Mouse (Mus musculus): ENCODE data around the gene Gjb4. TPM values are rescaled to one million over a fixed set of nuclear protein-coding genes. Genes with fewer than 3 reads are reported as not detected.

The Gjb4 gene
- total RNA-seq, 4 experiments from 2014 or later: not detected

DNA sequence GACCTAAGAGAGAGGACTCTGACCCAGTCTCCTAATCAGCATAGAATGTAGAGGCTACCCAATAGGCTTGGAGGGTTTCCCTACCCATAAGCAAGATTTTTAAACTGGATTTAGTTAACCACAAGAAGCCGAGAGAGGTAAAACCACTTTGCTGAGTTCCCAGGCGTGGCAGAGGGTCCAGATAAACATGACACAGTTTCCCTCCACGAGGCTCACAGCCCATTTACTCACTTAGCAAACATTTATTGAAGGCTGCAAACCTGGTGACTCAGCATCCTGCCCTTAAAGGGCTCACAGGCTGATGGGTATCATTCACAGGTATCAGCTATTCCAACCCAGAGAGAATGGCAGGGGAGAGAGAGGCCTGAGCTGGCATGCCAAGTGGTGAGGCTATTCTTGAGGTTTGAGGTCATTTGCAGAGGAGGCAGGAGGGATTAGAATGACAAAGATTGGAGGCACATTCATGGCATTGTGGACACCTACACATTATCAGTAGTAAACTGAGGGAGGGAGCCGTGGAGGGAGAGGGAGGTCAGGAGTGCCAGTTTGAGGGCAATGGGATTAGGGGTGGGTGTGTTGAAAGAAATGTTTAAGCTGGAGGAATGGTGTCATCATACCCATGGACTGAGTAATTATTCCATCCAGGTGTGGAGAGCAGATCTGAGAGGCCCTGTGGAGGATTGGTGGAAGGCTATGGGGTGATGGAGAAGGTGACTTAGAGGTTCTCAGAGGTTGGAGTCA, 4.2 kb downstream of the Gjb4 start:
- DNase-seq (ENCODE audit: low spot score in 2 of 2): no peak

DNA sequence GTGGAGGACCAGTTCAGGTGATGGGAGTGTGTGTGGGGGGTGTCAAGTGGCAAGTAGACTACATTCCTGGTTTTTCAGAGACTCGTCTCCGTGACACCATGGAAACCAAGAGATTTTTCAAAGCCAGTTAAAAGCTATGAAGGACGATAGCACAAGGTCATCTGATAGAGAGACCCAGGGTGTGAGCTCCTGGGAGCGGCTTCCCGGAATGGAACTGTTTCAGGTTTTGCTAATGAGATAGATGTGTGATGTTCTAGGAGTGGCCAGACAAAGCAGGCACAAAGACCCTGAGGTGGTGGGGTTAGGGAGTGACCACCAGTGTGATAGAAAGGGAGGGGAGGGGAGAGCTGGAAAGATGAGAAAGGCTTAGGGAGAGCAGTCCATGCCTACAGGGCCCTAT, 8.9 kb downstream of the Gjb4 start:
- DNase-seq (ENCODE audit: low spot score in 2 of 2): no peak

DNA sequence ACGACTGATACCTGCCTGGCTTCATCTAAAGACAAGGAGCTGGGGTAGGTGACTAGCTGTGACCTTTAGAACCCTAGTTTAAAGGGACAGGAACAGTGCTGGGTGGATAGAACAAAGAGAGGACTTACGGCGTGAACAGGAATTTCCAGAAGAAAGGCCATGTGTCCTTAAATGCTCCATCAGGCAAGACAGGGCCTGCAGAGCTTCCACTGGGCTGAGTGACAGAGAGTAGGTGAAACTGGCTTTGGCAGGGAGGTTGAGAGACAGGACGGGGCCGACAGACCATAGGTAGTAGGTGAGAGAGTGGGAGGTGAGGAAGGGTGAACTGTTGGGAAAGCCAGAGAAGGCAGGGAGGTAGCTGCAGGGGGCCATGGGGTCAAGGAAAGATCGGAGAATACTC, 12.5 kb downstream of the Gjb4 start:
- no peak for DNase-seq (ENCODE audit: low spot score in 2 of 2)

DNA sequence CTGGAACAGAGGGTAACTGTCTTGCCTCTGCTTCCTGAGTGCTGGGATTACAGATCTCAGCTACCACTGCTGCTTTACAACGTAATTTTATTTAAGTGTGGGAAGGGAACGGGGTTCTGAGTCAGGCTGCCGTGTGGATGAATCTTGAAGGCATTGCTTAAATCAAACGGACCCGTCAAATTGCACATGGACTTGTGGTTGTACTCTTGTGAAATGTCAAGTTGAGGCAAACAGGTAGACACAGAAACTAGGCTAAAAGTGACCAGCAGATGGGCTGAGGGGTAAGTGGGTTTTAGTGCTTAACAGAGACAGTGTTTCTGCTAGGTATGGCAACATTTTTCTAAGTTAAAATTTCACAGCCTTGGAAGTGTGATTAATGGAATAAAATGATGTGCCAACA, 16.2 kb downstream of the Gjb4 start:
- no peak for DNase-seq (ENCODE audit: low spot score in 2 of 2)

DNA sequence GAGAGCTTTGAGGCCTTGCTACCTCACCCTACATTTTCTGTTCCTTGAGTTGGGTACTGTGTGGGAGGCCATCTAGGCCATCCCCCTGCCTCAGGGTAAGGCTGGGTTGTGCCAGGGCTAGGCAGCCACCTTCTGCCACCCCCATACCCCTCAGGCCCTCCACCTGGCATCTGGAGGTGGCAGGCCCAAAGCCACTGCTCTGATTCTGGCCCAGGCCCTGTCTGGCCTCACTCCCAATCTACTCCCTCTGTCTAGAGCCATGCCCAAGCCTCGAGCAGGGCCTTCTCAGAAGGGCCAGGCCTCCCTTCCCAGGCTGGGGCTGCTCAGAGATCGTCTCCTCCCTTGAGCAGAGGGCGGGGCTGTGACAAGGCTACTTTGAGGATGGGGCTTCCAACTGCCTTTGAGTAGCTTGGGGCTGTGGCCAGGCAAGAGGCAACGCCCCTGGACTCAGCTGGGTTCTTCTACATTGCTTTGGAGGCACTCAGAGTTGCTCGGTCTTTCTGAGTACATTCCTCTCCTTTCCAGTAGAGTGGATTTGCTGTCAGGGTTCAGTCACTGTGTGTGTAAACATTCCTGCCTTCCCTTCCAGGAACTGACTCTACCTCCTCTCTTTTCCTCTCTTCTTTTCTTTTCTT, 18.9 kb downstream of the Gjb4 start:
- DNase-seq (ENCODE audit: low spot score in 2 of 2): no peak

DNA sequence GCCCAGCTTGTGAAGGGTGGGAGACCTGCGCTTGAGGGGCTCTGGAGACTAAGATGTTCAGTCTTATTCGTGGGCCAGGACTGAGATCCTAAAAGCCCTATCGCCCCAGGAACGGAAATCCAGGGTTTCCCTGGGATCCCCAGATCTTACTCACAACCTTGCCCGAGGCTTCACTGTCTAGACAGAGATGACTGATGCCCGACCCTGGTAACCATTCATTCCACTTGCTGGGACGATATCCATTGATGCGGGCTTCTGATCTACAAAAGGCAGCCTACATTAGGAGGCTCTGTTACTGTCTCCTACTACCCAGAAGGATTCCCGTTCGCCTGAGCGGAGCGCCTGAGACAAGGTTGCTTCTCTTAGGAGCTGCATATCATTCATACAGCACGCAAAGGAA, 22.7 kb downstream of the Gjb4 start:
- no peak for DNase-seq (ENCODE audit: low spot score in 2 of 2)

DNA sequence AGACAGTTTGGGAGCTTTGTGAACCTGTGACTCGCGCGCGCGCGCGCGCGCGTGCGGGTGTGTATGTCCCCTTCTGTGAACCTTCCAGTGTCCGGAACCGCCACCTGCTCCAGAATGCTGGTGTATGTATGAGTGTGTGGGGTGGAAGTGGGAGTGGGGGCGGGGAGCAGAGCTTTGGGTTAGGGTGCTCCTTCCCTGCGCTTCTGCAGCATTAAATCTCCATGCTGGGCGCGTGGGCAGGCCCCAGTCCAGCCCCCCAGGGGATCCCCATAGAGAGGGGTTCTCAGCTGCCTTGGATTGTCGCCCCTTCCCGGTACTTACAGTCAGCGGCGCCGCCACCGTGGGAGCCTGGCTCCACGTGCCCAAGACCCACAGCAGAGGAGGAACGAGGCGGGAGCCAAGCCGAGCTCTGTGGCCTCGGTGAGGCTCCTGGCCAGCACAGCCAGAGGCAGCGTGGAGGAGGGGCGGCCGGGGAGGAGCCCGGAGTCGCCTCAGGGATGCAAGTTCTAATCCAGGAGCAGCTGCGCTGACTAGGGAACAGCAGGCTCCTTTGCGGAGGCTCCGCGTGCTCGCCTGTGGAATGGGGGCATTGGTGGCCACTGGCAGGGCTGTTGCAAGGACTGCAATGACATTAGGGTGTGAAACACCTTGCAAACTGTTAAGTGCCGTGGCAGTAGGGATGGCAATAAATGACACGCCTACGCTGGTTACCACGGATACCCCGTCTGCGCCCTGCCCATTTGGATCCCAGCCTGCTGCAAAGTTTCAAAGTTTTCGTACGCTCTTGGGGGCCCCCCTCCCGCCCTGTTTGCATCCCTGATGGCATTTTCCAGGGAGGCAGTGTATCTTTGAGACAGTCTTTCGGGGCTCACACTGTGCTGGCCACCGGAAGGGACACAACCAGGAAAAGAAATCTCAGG, 23.4 kb downstream of the Gjb4 start, which contains the start of gene Gjb3:
Gjb3 (minus strand) TSS at position 664 of the 920 bp plus-strand sequence.
- DNase-seq (ENCODE audit: low spot score in 2 of 2): no peak

DNA sequence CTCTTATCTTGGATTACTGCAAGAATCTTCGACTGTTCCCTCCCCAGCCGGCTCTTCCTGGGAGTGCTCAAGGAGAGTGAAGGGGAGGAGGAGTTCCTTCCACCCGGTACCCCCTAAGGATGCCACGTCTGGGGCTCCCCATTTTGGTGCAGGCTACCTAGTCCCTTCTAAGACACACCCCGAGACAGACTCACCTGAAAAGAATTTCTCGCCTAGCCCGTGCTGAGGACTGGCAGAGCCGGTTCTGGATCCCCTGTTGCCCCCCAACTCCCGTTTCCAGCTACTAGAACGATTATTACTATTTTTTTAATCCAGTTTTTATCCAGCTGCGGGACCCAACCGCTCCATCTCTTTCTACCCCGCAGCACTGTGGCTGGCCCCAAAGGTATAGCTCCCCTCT, 24.1 kb downstream of the Gjb4 start:
- DNase-seq (ENCODE audit: low spot score in 2 of 2): no peak

DNA sequence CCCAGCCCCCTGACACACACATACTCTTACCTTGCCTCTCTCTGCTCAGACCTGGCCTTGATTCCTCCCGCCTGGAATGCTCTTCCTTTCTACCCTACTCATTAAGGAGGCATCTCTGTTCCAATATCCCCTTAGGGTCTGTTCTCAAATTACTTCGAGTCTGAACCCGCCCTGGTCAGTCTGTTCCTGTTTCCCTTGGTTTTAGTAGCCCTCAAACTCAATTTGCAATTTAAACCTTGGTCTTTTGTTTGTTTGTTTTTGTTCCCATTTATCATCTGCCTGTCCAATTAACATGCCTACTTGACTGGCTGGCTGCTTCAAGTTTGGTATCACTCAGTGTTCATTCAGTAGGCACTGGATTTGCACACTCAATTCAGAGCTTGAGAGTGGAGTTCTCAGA, 24.8 kb downstream of the Gjb4 start:
- DNase-seq (ENCODE audit: low spot score in 2 of 2): no peak

DNA sequence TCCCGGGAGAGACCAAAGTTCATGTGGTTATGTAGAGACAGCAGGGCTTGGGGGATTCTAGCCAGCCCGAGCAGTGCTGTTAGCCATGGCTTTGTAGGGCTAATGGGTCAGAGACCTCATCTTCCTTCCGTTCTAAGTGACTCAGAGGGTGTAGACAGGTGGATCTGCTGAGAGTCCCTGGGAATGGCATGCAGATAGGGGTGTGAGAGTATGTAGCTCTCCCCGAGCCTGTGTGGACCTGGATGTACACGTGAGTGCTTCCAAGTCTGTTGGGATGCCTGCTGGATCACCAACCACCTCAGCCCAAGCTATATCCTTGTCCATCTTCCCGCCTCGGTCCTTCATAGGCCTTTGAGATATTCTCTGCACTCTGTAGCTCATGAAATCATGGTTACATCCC, 25.5 kb downstream of the Gjb4 start:
- no peak for DNase-seq (ENCODE audit: low spot score in 2 of 2)

DNA sequence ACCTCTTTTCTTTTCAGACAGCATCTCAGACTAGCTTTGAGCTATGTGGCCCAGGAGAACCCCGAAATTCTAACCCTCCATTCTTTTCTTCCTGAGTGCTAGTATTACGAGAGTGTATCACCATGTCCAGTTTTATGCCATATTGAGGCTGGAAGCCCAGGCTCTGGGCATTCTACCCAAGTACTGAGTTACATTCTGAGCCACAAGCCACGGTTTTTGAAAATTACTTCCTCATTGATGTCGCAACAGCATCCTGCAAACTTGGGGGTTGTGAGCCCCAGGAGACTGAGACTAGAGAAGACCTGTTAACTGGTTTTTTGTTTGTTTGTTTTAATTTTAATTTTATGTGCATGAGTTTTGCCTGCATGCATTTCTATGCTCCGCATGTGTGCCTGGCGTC, 26.1 kb downstream of the Gjb4 start:
- no peak for DNase-seq (ENCODE audit: low spot score in 2 of 2)

DNA sequence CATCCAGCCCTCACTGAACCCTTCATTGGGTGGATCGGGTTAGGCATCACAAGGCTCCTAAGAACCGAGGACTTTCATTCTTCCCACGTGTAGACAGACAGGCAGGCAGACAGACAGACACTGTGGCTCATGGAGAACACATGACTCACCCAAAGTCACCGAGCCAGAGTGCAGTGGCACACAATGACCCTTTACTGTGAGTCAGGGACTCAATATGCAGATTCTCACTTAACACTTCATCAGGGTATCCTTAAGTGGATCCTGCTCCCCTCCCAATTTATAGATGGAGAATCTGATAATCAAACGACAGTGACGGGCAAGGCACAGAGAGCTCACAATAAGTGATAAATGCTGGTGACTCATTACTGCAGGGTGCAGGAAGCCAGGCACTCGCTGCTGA, 26.6 kb downstream of the Gjb4 start:
- DNase-seq (ENCODE audit: low spot score in 2 of 2): no peak

DNA sequence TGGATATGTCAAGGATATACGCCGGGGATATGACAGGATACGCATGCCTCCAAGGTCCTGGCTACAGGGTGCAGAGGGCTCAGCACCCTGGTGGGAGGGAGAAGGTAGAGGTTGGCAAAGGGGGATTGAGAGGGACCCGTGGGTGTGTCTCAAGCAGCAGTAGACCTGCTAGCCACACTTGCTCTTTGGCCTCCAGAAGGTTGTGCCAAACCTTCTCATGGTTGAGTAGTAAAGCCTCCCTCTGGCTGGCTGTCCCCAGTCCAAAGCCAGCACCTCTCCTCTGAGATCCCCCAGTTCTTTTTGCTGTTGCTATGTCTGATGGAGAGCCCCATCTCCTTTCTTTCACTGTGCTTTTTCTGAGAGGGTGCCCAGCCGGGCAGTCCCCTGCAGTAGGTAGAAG, 28.6 kb downstream of the Gjb4 start:
- DNase-seq (ENCODE audit: low spot score in 2 of 2): no peak

DNA sequence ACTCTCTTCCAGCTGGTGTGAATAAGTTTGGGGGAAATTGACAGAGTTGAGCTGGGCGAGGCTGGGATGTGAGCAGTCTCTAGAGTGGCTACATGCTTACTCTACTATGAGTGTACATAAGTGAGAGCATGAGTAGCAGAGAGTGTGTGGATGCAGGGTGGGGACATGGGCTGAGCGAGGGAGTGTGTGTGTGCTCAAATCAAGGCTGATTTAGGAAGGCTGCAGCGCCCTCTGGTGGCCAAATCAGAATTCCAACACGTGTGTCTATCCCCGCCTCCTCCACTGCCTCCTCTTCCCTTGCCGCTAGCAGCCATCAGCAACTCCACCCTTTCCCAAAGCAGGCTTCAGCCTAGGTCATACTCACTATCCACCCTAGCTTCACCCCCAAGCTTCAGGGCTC, 29.1 kb downstream of the Gjb4 start:
- peak; percentile 44 to 83 for DNase-seq (ENCODE audit: low spot score in 2 of 2)

DNA sequence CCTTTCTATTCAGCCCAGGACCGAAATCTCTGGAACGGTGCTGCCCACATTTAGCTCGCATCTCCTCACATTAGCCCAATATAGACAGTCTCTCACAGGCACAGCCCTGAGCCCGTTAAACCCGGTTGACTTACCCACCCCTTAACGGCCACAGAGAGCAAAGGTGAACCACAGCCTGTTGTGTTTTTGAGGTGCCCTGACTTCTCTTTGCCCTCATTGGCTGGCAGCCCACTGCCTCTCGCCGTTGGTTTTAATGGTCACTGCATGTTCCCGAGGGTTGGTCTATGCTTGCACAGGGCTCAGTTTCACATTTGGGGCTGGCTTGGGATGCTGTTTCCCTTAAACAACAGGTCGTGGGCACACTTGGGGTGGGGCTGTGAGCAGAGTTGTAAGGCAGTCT, 29.6 kb downstream of the Gjb4 start:
- DNase-seq (ENCODE audit: low spot score in 2 of 2): no peak

DNA sequence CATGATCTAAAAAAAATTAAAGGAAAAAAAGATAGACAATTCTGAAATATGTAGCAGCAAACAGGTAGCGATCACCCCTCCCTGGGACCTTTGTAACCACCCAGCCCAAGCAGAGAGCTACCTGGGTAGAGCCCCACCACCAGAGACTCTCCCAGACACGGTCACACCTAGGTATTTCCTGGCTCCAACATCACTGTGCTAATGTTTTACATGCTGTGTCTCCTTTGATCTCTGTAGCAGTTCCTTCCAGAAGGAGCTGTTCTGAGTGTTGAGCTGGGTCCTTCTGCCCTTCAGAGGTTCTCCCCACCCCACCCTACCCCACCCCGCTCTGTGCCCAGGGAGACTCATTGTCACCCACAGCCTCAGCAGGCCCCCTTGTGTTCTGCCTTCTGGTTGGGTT, 30.2 kb downstream of the Gjb4 start:
- DNase-seq (ENCODE audit: low spot score in 2 of 2): no peak

DNA sequence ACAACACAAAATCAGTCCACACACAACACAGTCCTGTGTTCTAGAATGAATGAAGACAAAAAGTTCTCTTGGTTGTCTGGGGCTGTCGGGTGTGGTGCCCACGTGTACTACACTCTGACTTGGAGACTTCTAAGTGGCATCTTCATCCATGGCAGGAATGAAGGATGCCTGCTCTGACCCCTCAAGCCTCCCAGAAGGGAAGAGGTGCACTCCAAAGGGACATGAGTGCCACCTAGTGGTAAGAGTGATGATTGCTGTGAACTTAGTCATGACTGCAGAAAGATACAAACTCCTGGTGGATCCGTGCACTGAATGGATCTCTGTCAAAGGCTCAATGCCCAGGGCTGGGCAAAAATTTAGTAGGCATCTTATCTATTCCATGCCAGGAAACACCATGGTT, 34.3 kb downstream of the Gjb4 start:
- DNase-seq (ENCODE audit: low spot score in 2 of 2): peak in 1 of 2 experiments; percentile 57

DNA sequence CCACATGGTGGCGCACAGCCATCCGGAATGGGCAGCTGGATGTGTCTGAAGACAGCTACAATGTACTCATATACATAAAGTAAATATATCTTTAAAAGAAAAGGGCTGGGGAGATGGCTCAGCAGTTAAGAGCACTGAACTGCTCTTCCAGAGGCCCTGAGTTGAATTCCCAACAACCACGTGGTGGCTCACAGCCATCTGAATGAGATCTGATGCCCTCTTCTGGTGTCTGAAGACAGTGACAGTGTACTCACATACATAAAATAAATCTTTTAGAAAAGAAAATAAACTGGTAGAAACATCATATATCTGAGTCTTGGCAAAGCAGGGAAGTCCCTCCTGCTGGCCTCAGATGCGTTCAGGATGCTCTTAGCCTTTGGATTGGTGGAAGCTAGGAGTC, 36.7 kb downstream of the Gjb4 start:
- no peak for DNase-seq (ENCODE audit: low spot score in 2 of 2)

DNA sequence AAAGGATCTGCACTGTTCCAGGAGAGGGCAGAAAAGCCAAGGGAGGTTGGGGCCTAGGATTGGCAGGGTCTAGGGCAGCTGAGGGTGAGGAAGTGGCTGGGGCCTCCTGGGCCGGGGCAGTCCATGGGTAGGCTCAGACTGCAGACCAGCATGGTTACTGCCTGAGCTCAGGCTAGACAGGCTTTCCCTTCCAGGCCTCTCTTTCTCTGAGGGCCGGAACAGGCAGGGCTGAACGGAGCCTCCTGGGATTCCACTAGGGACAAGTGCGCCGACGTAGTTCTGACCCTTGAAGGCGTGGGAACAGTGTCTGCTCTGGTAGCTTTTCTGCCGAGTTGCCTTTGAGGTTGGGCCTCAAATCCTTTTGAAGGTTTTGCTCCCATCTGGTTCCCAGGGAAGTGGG, 38.1 kb downstream of the Gjb4 start:
- DNase-seq (ENCODE audit: low spot score in 2 of 2): no peak

DNA sequence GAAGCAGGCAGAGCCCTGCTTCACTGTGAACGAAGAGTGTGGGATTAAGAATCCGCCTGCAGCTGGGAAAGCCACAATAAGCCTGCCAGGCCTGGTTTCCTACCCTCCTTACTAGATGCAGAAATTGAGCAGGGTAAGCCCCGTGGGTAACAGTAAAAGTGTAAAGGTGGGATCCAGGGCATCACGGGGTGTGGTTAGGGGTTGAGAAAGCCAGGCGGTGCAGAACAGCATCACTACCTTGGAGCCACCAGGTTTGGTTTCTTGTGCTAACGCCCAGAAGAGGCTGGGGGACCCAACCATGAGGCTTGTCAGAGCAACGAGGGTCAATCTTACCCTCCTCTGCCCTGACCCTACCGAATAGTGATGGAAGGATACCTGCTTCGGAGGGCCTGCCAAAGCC, 39.3 kb downstream of the Gjb4 start:
- no peak for DNase-seq (ENCODE audit: low spot score in 2 of 2)

DNA sequence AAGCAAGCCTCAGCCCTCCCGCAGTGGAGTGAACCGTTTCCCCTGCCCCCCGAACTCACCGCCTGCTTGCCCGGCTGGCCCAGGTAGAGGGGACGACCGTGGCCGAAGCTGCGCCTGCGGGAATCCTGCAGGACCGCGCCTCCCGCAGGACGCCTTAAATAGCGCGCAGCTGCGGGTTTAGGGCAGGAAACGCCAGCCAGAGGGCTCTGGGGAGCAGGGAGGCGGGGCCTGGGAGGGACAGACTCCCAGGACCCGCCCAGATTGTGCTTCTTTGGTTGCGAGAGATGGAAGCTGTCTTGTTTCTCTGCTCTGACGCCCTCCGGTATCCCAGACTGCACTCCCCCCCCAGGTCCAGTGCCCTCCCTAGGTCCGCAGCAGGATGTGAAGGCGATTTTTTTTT, 40.0 kb downstream of the Gjb4 start, which contains the start of gene Gja4:
Gja4 (minus strand) TSS at position 179 of the 400 bp plus-strand sequence.
- DNase-seq (ENCODE audit: low spot score in 2 of 2): peak in 1 of 2 experiments; percentile 34

DNA sequence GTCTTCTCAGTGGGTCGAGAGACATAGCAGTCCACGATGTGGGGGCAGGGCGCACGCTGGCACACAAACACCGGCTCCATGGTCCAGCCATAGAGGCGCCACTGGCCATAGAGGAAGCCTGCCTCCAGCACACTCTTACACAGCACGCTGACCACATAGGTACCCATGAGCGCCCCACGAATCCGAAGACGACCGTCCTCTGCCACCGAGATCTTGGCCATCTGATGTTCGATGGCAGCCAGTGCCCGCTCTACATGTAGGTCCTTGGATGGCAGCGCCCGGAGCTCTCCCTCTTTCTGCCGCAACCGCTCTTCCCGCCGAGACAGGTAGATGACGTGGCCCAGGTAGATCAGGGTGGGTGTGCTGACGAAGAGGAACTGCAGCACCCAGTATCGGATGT, 41.5 kb downstream of the Gjb4 start:
- DNase-seq (ENCODE audit: low spot score in 2 of 2): no peak
